Mouse (Mus musculus) cerebellum, adult 9-11 months (tissue): ENCODE measurements around the gene Trip10.

Experiments
- DNase-seq: peaks from one replicate; pipeline ENCODE4 v3.0.0; 2022

Trip10 gene

DNA sequence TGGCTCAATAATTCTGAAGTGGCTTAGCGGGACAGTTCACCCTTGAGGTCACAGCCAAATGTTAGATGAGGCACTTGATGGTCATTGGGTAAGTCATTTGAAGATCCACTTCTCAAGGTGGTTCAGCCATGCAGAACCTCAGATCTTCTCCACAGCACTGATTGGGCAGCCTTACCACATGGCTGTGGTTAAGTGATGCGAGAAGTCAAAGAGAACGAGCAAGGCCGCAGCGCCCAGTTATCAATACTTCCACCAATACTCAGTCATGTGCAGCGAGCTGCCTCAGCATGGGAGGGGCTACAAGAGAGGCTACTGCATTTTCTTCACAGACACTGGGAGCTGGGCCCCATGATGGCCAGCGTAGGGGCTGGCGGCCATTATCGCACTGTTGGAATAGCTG, 43.7 kb downstream of the Trip10 start:
- DNase-seq = no peak

DNA sequence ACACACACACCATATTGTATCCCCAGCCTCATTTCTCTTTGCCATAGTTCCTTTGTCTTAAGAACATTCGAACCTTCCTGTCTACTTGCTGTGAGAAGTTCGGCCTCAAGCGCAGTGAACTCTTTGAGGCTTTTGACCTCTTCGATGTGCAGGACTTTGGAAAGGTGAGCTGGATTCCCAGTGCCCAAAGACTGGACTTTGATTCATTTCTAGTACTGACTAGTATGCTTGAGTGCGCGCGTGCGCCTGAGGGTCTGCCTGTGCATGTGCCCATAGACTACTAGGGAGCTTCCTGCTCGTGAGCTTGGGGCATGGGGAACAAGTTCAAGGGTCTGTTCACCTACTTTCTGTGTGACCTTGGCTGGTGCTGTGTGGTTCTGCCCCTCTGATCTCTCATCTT, 46.7 kb downstream of the Trip10 start:
- DNase-seq = no peak

GRCm38 (mm10) chr17:57297040-57297439, 47.8 kb downstream of the Trip10 start:
- no peak for DNase-seq

DNA sequence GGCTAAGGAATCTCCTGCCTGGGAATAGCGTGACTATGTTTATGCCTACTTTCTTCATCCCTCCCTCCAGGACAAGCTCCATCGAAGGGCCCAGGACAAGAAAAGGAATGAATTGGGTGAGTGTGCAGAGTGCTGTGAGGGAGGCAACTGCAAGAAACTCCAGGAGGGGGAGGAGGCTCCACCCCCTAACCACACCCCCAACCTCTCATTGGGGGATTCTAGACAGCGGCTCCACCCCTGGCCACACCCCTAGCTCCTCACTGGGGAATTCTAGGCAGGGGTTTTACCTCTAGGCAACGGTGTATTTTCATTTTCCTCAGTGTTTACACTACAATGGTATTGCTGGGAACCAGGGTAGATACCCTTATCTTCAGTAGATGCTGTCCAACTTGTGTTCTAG, 56.3 kb downstream of the Trip10 start:
- DNase-seq = no peak

DNA sequence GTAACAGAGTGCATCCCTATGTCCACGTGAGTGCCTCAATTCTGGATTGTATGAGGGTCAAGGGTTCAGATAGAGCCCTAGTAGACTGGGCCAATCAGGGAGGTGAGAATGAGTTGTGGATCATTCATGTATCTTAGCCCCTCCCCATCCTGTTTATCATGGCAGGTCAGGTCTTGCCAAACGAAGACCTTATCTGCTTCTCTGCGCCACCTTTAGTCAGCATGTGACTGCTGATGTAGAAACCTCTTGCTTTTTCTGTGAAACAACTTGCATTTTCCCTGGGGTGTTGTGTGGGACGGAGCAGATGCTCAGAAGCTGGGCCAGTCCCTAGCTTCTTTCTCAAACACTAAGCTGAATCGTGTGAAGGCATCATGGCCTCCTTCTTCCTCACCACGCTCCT, 57.8 kb downstream of the Trip10 start:
- no peak for DNase-seq

DNA sequence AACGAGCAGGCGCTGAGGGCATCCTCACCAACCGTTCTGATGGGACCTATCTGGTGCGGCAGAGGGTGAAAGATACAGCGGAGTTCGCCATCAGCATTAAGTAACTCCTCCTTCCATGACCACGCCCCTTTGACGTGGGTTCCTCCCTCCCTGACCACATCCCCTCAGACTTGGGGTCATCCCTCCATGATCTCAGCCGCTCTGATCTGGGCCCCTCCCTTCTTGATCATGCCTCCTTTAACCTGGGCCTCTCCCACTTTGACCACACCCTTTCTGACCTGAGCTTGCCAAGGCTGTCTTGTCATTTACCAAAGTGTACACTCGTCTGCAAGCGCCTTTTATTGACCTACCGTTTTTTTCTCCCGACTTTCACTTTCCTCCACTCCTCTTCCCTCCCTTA, 62.5 kb downstream of the Trip10 start:
- DNase-seq = no peak
